In genomic region chr10:87272133-87272622, GRCm38 (mm10) we compare ENCODE assay signal across 26 mouse cellular contexts.
DNase-seq lines count a peak whose midpoint lies in the region; ATAC-seq lines count a peak whose summit lies in the region.
"Had no signal": no experiment of that assay in that cellular context is flagged by ENCODE, and none has a peak within 500 bp of the region (broad histone marks: within the 10 kb centered on the region; RNA-seq: fewer than 3 reads in every experiment).

No protein-coding gene starts in this region.

- H3K27me3 ChIP-seq in forebrain, embryonic 12.5 days = no peaks in the 10 kb centered on the region; the same call in 1 of the 2 replicates
- H3K27me3 ChIP-seq in forebrain, embryonic 15.5 days = no peaks in the 10 kb centered on the region
- no peaks in the 10 kb centered on the region for H3K27me3 ChIP-seq in midbrain, embryonic 13.5 days
- H3K27me3 ChIP-seq in midbrain, embryonic 10.5 days (ENCODE audit: low read depth, poor library complexity, severe bottlenecking) = no peaks in the 10 kb centered on the region
- H3K27me3 ChIP-seq in forebrain, embryonic 16.5 days (replicated peaks; ENCODE audit: control insufficient read depth, insufficient read depth, low read length) = no peaks in the 10 kb centered on the region
- H3K27me3 ChIP-seq: embryonic facial prominence, embryonic 12.5 days; heart, embryonic 13.5 days; limb, embryonic 12.5 days; liver, embryonic 12.5 days; midbrain, embryonic 12.5 days; neural tube, embryonic 13.5 days had no signal

- H3K9me3 ChIP-seq in forebrain, embryonic 12.5 days = no peaks in the 10 kb centered on the region
- no peaks in the 10 kb centered on the region for H3K9me3 ChIP-seq in forebrain, embryonic 15.5 days
- H3K9me3 ChIP-seq in midbrain, embryonic 13.5 days = no peaks in the 10 kb centered on the region
- H3K9me3 ChIP-seq in midbrain, embryonic 10.5 days (replicated peaks) = no peaks in the 10 kb centered on the region
- H3K9me3 ChIP-seq in forebrain, embryonic 16.5 days (ENCODE audit: control insufficient read depth, low read length) = no peaks in the 10 kb centered on the region
- H3K9me3 ChIP-seq: embryonic facial prominence, embryonic 12.5 days; heart, embryonic 13.5 days; limb, embryonic 12.5 days; liver, embryonic 12.5 days; midbrain, embryonic 12.5 days; neural tube, embryonic 13.5 days had no signal

- WGBS in forebrain, embryonic 12.5 days = 40% methylated on average over 8 of the region's 8 CpGs
- 23% methylated on average over 8 of the region's 8 CpGs for WGBS in forebrain, embryonic 15.5 days
- WGBS in midbrain, embryonic 13.5 days = 49% methylated on average over 8 of the region's 8 CpGs
- WGBS in midbrain, embryonic 10.5 days = 68% methylated on average over 8 of the region's 8 CpGs
- 18% methylated on average over 8 of the region's 8 CpGs for WGBS in forebrain, embryonic 16.5 days

- no peak overlapping the region for H3K27ac ChIP-seq in forebrain, embryonic 12.5 days
- H3K27ac ChIP-seq in forebrain, embryonic 15.5 days (replicated peaks) = no peak overlapping the region
- peak overlapping the region; percentile 19; the same call in 1 of the 2 replicates for H3K27ac ChIP-seq in midbrain, embryonic 13.5 days
- no peak overlapping the region; the same call in 1 of the 2 replicates for H3K27ac ChIP-seq in midbrain, embryonic 10.5 days (replicated peaks)
- no peak overlapping the region for H3K27ac ChIP-seq in forebrain, embryonic 16.5 days (ENCODE audit: low read length)
- H3K27ac ChIP-seq: embryonic facial prominence, embryonic 12.5 days; heart, adult 2 months; heart, embryonic 13.5 days; hindbrain, postnatal 0 days; limb, embryonic 12.5 days; liver, embryonic 12.5 days; neural tube, embryonic 13.5 days had no signal

- DNase-seq in midbrain, embryonic 10.5 days (ENCODE audit: low spot score) = no peak
- no peak for DNase-seq in B cell, adult 2 months
- no peak for DNase-seq in testis, postnatal 14 days (ENCODE audit: low spot score)
- DNase-seq: adrenal gland, adult 2 months; cerebellum, adult 11-12 months; cerebellum, postnatal 10 days; gastrocnemius, postnatal 36 days; heart, adult 2 months; heart, postnatal 14 days; kidney, adult 9 months; kidney, postnatal 36 days; thymus, adult 18-20 months; thymus, postnatal 4 days had no signal

- no peak overlapping the region for H3K4me3 ChIP-seq in forebrain, embryonic 12.5 days (replicated peaks)
- H3K4me3 ChIP-seq in forebrain, embryonic 15.5 days = no peak overlapping the region
- H3K4me3 ChIP-seq in midbrain, embryonic 13.5 days (replicated peaks) = no peak overlapping the region
- H3K4me3 ChIP-seq in midbrain, embryonic 10.5 days = no peak overlapping the region
- no peak overlapping the region for H3K4me3 ChIP-seq in forebrain, embryonic 16.5 days (replicated peaks; ENCODE audit: low read length)
- H3K4me3 ChIP-seq: embryonic facial prominence, embryonic 12.5 days; heart, adult 2 months; heart, embryonic 13.5 days; limb, embryonic 12.5 days; liver, embryonic 12.5 days; midbrain, embryonic 12.5 days; myocyte; neural tube, embryonic 13.5 days had no signal

- peak; percentile 30; the same call in 1 of the 2 replicates for ATAC-seq in forebrain, embryonic 12.5 days (ENCODE audit: low FRiP score)
- ATAC-seq in forebrain, embryonic 15.5 days (replicated peaks) = no peak
- 0 out of 2 replicates have a peak, but pooled peaks have one; percentile 37 for ATAC-seq in midbrain, embryonic 13.5 days
- ATAC-seq in forebrain, embryonic 16.5 days = peak; percentile 47; the same call in 1 of the 2 replicates
- ATAC-seq: hindbrain, postnatal 0 days; intestine, embryonic 16.5 days; liver, embryonic 12.5 days had no signal

- no peak overlapping the region for H3K4me2 ChIP-seq in forebrain, embryonic 12.5 days
- no peak overlapping the region for H3K4me2 ChIP-seq in forebrain, embryonic 15.5 days (replicated peaks)
- H3K4me2 ChIP-seq in midbrain, embryonic 13.5 days (replicated peaks) = no peak overlapping the region
- no peak overlapping the region for H3K4me2 ChIP-seq in forebrain, embryonic 16.5 days (ENCODE audit: low read length)
- H3K4me2 ChIP-seq: embryonic facial prominence, embryonic 12.5 days; heart, embryonic 13.5 days; limb, embryonic 12.5 days; liver, embryonic 12.5 days; midbrain, embryonic 12.5 days; neural tube, embryonic 13.5 days had no signal

- H3K9ac ChIP-seq in forebrain, embryonic 12.5 days = no peak overlapping the region
- no peak overlapping the region for H3K9ac ChIP-seq in forebrain, embryonic 15.5 days (replicated peaks)
- H3K9ac ChIP-seq in midbrain, embryonic 13.5 days (replicated peaks) = no peak overlapping the region
- no peak overlapping the region for H3K9ac ChIP-seq in forebrain, embryonic 16.5 days (replicated peaks; ENCODE audit: low read depth, low read length)
- H3K9ac ChIP-seq: embryonic facial prominence, embryonic 12.5 days; heart, embryonic 13.5 days; limb, embryonic 12.5 days; liver, embryonic 12.5 days; midbrain, embryonic 12.5 days; neural tube, embryonic 13.5 days had no signal

- H3K4me1 ChIP-seq in forebrain, embryonic 12.5 days = peaks cover 8% of the 10 kb centered on the region
- H3K4me1 ChIP-seq in forebrain, embryonic 15.5 days = peaks cover 12% of the 10 kb centered on the region; the same call in 1 of the 2 replicates
- H3K4me1 ChIP-seq in midbrain, embryonic 13.5 days (replicated peaks) = 0 out of 2 replicates have a peak, but pooled peaks cover 6% of the 10 kb centered on the region
- H3K4me1 ChIP-seq in midbrain, embryonic 10.5 days = peaks cover 35% of the 10 kb centered on the region
- 0 out of 2 replicates have a peak, but pooled peaks cover 3% of the 10 kb centered on the region for H3K4me1 ChIP-seq in forebrain, embryonic 16.5 days (replicated peaks; ENCODE audit: control insufficient read depth, insufficient read depth, low read length)
- H3K4me1 ChIP-seq: heart, embryonic 13.5 days; limb, embryonic 12.5 days; liver, embryonic 12.5 days had no signal

- H3K36me3 ChIP-seq in forebrain, embryonic 12.5 days (replicated peaks) = no peaks in the 10 kb centered on the region
- no peaks in the 10 kb centered on the region for H3K36me3 ChIP-seq in forebrain, embryonic 15.5 days
- no peaks in the 10 kb centered on the region for H3K36me3 ChIP-seq in midbrain, embryonic 13.5 days
- no peaks in the 10 kb centered on the region for H3K36me3 ChIP-seq in midbrain, embryonic 10.5 days
- H3K36me3 ChIP-seq in forebrain, embryonic 16.5 days (ENCODE audit: control insufficient read depth, insufficient read depth) = no peaks in the 10 kb centered on the region
- H3K36me3 ChIP-seq: embryonic facial prominence, embryonic 12.5 days; heart, embryonic 13.5 days; limb, embryonic 12.5 days; liver, embryonic 12.5 days; midbrain, embryonic 12.5 days; neural tube, embryonic 13.5 days had no signal
